Comparison of ENCODE assay signal across 8 mouse cellular contexts in the genomic region with DNA sequence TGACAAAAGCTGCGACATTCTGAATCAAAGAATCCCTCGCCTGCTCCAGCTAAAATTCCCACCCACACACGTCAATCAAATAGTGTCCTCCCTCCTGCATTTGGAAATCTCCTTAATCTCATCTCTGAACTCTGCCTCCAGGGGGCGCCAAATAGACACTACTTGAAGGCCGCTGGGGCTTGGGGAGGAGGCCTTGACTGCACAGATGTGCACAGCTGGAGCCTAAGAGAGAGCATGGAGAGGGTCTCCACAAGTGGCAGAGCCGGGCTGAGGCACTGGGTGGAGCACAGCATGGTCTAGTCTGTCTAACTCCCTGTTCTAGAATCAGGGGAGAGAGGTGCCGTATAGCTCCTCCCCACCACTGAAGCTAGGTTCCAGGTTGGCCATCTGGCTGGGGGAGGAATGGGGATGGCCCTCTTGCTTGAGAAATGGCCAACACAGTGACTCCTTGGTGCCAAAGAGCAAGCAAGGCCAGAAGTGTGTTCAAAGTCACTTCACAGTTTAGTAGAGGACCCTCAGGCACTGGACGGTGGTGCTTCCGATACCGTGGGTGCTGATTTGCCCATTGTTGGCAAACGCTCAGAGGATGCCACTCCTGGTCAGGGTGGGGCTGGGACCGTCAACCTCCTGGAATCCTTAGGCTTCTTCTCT. TPM values are rescaled to one million over a fixed set of nuclear protein-coding genes. Genes with fewer than 3 reads are reported as not detected.
DNase-seq lines count a peak whose midpoint lies in the region; ATAC-seq and TF ChIP-seq lines count a peak whose summit lies in the region.

No protein-coding gene starts in this region.

- H3K27me3 ChIP-seq in hindbrain, embryonic 10.5 days (ENCODE audit: insufficient read depth, poor library complexity, severe bottlenecking), result no peaks in the 10 kb centered on the region
- no peaks in the 10 kb centered on the region for H3K27me3 ChIP-seq in hindbrain, embryonic 16.5 days (replicated peaks; ENCODE audit: control insufficient read depth, insufficient read depth, low read length)
- peaks cover 13% of the 10 kb centered on the region for H3K27me3 ChIP-seq in limb, embryonic 12.5 days
- no peaks in the 10 kb centered on the region; the same call in 1 of the 2 replicates for H3K27me3 ChIP-seq in neural tube, embryonic 13.5 days
- no peaks in the 10 kb centered on the region for H3K27me3 ChIP-seq in testis, adult 2 months (ENCODE audit: control insufficient read depth, insufficient read depth, low read length)

- no peak overlapping the region for H3K27ac ChIP-seq in hindbrain, embryonic 10.5 days
- H3K27ac ChIP-seq in hindbrain, embryonic 16.5 days (ENCODE audit: low read depth, low read length), result no peak overlapping the region
- H3K27ac ChIP-seq in limb, embryonic 12.5 days, result no peak overlapping the region
- no peak overlapping the region for H3K27ac ChIP-seq in neural tube, embryonic 13.5 days (replicated peaks)
- no peak overlapping the region for H3K27ac ChIP-seq in testis, adult 2 months (ENCODE audit: control insufficient read depth, insufficient read depth, low read depth, low read length)

- no peak overlapping the region for H3K4me3 ChIP-seq in hindbrain, embryonic 10.5 days
- H3K4me3 ChIP-seq in hindbrain, embryonic 16.5 days (ENCODE audit: low read length), result no peak overlapping the region
- no peak overlapping the region for H3K4me3 ChIP-seq in limb, embryonic 12.5 days (replicated peaks)
- H3K4me3 ChIP-seq in neural tube, embryonic 13.5 days, result no peak overlapping the region
- no peak overlapping the region for H3K4me3 ChIP-seq in testis, adult 2 months (ENCODE audit: control insufficient read depth, low read depth, low read length)

- no peak overlapping the region for H3K4me2 ChIP-seq in hindbrain, embryonic 16.5 days (ENCODE audit: low read length)
- H3K4me2 ChIP-seq in limb, embryonic 12.5 days, result no peak overlapping the region
- H3K4me2 ChIP-seq in neural tube, embryonic 13.5 days, result no peak overlapping the region

- no peak for TF ChIP-seq POLR2A in testis, adult 2 months (IDR thresholded peaks at IDR 0.05; ENCODE audit: control insufficient read depth, low read depth, low read length)

- DNase-seq in hindbrain, embryonic 10.5 days (ENCODE audit: low spot score), result peak; percentile 84
- DNase-seq in cerebellum, postnatal 25 days, result peak; percentile 64 to 79
- peak; percentile 92 for DNase-seq in gastrocnemius, postnatal 10 days
- peak; percentile 79 for DNase-seq in kidney, adult 9 months

- H3K36me3 ChIP-seq in hindbrain, embryonic 10.5 days, result no peaks in the 10 kb centered on the region
- no peaks in the 10 kb centered on the region for H3K36me3 ChIP-seq in hindbrain, embryonic 16.5 days (ENCODE audit: control insufficient read depth, insufficient read depth, low read length)
- H3K36me3 ChIP-seq in limb, embryonic 12.5 days, result no peaks in the 10 kb centered on the region
- no peaks in the 10 kb centered on the region for H3K36me3 ChIP-seq in neural tube, embryonic 13.5 days
- H3K36me3 ChIP-seq in testis, adult 2 months (ENCODE audit: control insufficient read depth, insufficient read depth, low read length), result no peaks in the 10 kb centered on the region

- H3K9me3 ChIP-seq in hindbrain, embryonic 10.5 days, result no peaks in the 10 kb centered on the region
- no peaks in the 10 kb centered on the region for H3K9me3 ChIP-seq in hindbrain, embryonic 16.5 days (ENCODE audit: control insufficient read depth, low read length)
- H3K9me3 ChIP-seq in limb, embryonic 12.5 days, result no peaks in the 10 kb centered on the region
- no peaks in the 10 kb centered on the region for H3K9me3 ChIP-seq in neural tube, embryonic 13.5 days

- no peak overlapping the region for H3K9ac ChIP-seq in hindbrain, embryonic 16.5 days (ENCODE audit: low read depth, low read length)
- no peak overlapping the region for H3K9ac ChIP-seq in limb, embryonic 12.5 days (replicated peaks)
- H3K9ac ChIP-seq in neural tube, embryonic 13.5 days, result no peak overlapping the region

- no peak for ATAC-seq in hindbrain, embryonic 16.5 days
- ATAC-seq in limb, embryonic 12.5 days (ENCODE audit: insufficient number of reproducible peaks, insufficient read depth, low FRiP score, low TSS enrichment, low read depth), result peak; percentile 77; the same call in 1 of the 2 replicates
- ATAC-seq in neural tube, embryonic 13.5 days (ENCODE audit: low read depth), result peak; percentile 63; the same call in 1 of the 2 replicates

- peak; percentile 63 for TF ChIP-seq CTCF in testis, adult 2 months (IDR thresholded peaks at IDR 0.05; ENCODE audit: control insufficient read depth, insufficient read depth, insufficient replicate concordance, low read depth, low read length)

- WGBS in hindbrain, embryonic 10.5 days, result 47% methylated on average over 12 of the region's 12 CpGs
- WGBS in hindbrain, embryonic 16.5 days, result 50% methylated on average over 12 of the region's 12 CpGs
- WGBS in limb, embryonic 12.5 days, result 47% methylated on average over 12 of the region's 12 CpGs
- 50% methylated on average over 12 of the region's 12 CpGs for WGBS in neural tube, embryonic 13.5 days

- H3K4me1 ChIP-seq in hindbrain, embryonic 10.5 days (replicated peaks), result peaks cover 3% of the 10 kb centered on the region
- H3K4me1 ChIP-seq in hindbrain, embryonic 16.5 days (ENCODE audit: control insufficient read depth, insufficient read depth, low read depth, low read length), result no peaks in the 10 kb centered on the region
- H3K4me1 ChIP-seq in limb, embryonic 12.5 days (replicated peaks), result 0 out of 2 replicates have a peak, but pooled peaks cover under 1% of the 10 kb centered on the region
- peaks cover 5% of the 10 kb centered on the region; the same call in 1 of the 2 replicates for H3K4me1 ChIP-seq in neural tube, embryonic 13.5 days (replicated peaks)
- H3K4me1 ChIP-seq in testis, adult 2 months (ENCODE audit: control insufficient read depth, insufficient read depth, low read length), result peaks cover 3% of the 10 kb centered on the region

RNA-seq across cellular contexts. Expression of a gene that starts 32.6 kb away (rescaled TPM):
- 0.59 and 0.81 TPM in 2 replicates for polyA plus RNA-seq in hindbrain, embryonic 10.5 days (2016; fragmentation: Nextera tagmentation; extraction: Ambion mirVana)
- 2.2 and 2.7 TPM in 2 replicates for polyA plus RNA-seq in hindbrain, embryonic 16.5 days (2015; fragmentation: Nextera tagmentation; extraction: Ambion mirVana)
- 10 to 100 TPM; 36.4 to 42.1 TPM for total RNA-seq in gastrocnemius, postnatal 10 days (2021)
- 0.14 and 0.26 TPM in 2 replicates for polyA plus RNA-seq in limb, embryonic 12.5 days (2016; fragmentation: Nextera tagmentation; extraction: Ambion mirVana)
- polyA plus RNA-seq in neural tube, embryonic 13.5 days (2015; fragmentation: Nextera tagmentation; extraction: Ambion mirVana), result 2.2 and 3.8 TPM in 2 replicates
- 10.3 and 14.6 TPM in 2 replicates for polyA plus RNA-seq in testis, adult 2 months (2012; rRNA removed)

RNA-seq across cellular contexts. Expression of a gene that starts 51.6 kb away (rescaled TPM):
- polyA plus RNA-seq in hindbrain, embryonic 10.5 days (2016; fragmentation: Nextera tagmentation; extraction: Ambion mirVana), result 2.3 and 3.5 TPM in 2 replicates
- polyA plus RNA-seq in hindbrain, embryonic 16.5 days (2015; fragmentation: Nextera tagmentation; extraction: Ambion mirVana), result 6.7 and 7.5 TPM in 2 replicates
- total RNA-seq in gastrocnemius, postnatal 10 days (2021), result 1 to 10 TPM; 8.8 to 9.8 TPM
- polyA plus RNA-seq in limb, embryonic 12.5 days (2016; fragmentation: Nextera tagmentation; extraction: Ambion mirVana), result 1.4 and 1.5 TPM in 2 replicates
- 5.0 and 5.2 TPM in 2 replicates for polyA plus RNA-seq in neural tube, embryonic 13.5 days (2015; fragmentation: Nextera tagmentation; extraction: Ambion mirVana)
- 2.0 and 2.5 TPM in 2 replicates for polyA plus RNA-seq in testis, adult 2 months (2012; rRNA removed)
